Mouse (Mus musculus) T-helper 1 cell (primary cell): ENCODE measurements around the gene Nsmce4a.

Source experiments
- in situ Hi-C: fragments of 300-600 bp; cut with MboI, MseI; formaldehyde crosslinking; loops from one replicate; pipeline ENCODE4 v1.15.1; 2025; ENCODE audit warnings: high pct_unique_total_duplicates

The Nsmce4a gene

GRCm38 (mm10) chr7:130578066-130578465, 5.1 kb upstream of the Nsmce4a start:
- in situ Hi-C loops: no loop called here

- in situ Hi-C loops: no loop called here
Observed at GRCm38 (mm10) chr7:130577388-130578003, 4.6 kb upstream of the Nsmce4a start, which contains the start of gene Tacc2. TSS of gene Tacc2 (plus strand) at chr7:130577438.

GRCm38 (mm10) chr7:130576981-130577380, 4.1 kb upstream of the Nsmce4a start:
- in situ Hi-C loops: no loop called here

DNA sequence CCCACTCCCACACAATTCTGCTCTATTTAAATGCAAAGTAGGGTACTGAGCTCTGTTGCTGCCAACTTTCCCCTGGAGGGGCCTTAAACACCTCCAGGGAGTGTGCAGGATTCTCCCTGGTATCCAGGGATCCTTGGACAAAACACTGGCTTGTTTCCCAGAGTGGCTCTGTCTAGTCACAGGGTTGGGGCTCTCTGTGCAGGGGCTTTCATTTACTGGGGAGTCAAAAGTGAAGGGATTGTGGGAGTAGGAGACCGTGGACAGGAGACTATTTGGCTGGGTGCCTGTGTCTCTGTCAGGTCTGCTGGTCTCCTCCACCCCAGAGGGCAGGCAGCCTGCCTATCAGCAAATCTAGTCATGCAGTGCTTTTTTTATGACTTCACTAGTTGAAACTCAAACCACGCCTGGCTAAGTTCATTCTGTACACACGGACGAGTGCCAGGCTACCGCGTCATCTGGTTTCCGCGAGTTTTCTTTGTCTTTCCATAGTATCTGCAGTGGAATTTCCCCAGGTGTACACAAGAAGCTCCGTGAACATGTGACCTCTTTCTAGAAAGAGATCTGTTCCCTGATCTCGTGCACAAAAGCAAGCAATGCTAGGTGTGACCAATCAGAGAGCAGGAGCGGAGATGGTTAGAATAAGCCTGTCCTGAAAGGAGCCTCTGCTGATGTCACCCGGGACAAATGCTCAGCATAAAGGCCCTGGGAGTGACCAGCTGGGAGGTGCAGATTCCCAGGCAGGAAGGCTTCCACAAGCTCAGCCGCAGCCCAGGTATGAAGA, 1.5 kb upstream of the Nsmce4a start:
- in situ Hi-C loops: no loop called here

GRCm38 (mm10) chr7:130573746-130574145, 828 bp upstream of the Nsmce4a start:
- in situ Hi-C loops: no loop called here

DNA sequence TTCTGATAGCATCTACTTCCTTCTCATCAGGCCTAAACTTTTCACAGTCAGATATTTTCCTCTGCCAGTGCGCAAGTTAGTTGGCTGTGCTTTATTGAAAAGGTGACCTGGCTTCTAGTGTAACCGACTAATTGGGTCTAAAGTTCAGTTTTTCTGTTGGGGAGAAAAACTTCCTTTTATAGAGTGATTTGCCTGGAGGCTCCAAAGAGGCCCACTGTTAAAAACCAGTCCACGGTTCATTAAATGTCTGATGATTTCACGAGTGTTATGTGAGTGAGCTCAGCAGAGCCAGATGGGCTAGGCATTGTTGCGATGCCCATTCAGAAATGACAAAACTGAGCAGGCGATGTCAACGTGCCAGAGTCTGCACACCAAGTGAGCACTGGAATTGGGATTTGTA, 2.4 kb downstream of the Nsmce4a start:
- in situ Hi-C loops: no loop called here

GRCm38 (mm10) chr7:130568783-130569436, 4.0 kb downstream of the Nsmce4a start:
- in situ Hi-C loops: no loop called here

DNA sequence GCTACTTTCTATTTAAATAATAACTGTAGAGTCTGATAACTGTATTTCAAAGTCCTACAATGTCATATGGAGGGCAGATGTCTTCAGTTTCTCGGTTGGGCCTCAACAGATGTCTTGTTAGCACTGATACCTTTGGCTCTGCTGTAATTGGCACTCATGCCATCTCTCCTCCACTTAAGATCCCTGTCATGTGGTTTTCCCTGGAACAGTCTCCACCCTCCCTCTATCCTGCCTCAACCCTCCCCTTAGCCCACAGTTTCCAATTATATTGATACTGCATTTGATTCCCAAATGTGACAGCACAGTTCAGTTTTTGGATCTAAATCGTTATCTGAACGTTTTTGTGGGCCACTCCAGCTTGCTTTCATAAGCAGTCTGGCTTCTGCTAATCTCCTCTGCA, 8.3 kb downstream of the Nsmce4a start:
- in situ Hi-C loops: no loop called here

DNA sequence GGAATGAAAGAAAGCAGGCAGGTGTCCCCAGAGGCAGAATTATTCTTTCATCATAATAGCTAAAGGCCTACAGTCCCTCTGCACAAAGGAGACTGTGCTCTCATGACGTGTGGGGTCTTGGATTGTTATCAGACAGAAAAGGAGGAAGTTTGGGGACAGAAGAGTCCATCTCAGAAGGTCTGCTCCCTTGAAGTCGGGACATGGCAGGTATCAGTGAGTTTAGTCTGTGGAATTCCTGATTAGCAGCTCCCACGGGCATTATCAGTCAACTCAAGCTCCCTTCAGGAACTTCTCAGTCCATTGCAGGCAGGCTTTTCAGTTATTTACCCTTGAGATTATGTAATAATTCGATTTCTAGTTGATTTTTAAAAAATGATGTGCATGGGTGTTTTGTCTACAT, 9.0 kb downstream of the Nsmce4a start:
- in situ Hi-C loops: no loop called here

DNA sequence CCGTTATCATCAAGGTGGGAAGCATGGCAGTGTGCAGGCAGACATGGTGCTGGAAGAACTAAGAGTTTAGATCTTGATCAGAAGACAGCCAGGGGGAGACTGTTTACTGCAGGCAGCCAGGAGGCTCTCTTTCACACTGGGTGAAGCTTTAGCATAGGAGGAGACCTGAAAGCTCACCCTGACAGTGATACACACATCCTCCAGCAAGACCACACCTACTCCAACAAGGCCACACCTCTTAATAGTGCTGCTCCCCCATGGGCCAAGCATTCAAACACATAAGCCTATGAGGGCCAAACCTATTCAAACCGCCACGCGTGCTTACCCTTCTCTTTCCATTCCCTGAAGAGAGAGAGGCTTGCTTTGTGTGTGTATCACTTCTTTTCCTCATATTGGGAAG, 9.6 kb downstream of the Nsmce4a start:
- in situ Hi-C loops: no loop called here

DNA sequence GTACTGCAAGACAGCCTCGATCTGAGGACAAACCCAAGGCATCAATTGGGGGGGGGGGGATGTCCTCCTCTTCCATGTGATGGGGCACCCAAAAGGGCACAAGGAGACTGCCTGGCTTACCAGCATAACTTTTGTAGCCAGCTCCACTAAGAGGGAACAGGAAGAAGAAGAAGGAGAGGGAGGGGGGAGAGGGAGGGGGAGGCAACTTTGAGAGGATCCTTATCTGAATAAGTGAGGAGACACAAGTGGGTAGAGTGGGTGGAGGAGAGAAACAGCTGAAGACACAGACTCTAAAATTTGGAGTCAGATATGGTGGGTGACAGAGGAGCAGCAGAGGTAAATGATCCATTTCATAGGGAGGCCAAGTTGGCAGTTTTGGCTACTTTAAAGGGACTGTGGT, 12.0 kb downstream of the Nsmce4a start:
- in situ Hi-C loops: no loop called here

- in situ Hi-C loops: no loop called here
Observed at GRCm38 (mm10) chr7:130558592-130558991, 14.3 kb downstream of the Nsmce4a start.

- in situ Hi-C loops: no loop called here
Observed at GRCm38 (mm10) chr7:130555597-130555996, 17.3 kb downstream of the Nsmce4a start.

DNA sequence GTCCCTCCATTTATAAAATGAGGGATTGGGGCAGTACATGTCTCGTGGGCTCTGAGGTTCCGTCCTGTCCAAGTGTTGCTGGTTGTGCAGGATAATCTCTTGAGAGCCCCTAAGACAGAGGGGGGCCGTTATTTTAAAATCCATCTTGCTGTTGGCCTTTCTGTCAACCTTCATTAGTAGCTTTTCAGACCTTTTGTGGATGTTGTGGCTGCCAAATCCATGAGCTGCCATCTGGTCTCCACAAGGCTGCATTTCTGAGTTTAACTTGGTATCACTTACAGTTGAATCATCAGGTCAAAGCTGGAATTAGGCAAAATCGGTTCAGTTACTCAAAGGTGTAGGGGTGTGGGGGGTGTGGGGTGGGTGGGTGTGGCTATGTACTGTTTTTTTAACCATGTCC, 19.6 kb downstream of the Nsmce4a start:
- in situ Hi-C loops: no loop called here

GRCm38 (mm10) chr7:130552780-130553179, 20.1 kb downstream of the Nsmce4a start:
- in situ Hi-C loops: no loop called here

- in situ Hi-C loops: no loop called here
Observed at GRCm38 (mm10) chr7:130547635-130548175, 25.2 kb downstream of the Nsmce4a start.

GRCm38 (mm10) chr7:130546791-130547484, 26.0 kb downstream of the Nsmce4a start:
- in situ Hi-C loops: no loop called here

DNA sequence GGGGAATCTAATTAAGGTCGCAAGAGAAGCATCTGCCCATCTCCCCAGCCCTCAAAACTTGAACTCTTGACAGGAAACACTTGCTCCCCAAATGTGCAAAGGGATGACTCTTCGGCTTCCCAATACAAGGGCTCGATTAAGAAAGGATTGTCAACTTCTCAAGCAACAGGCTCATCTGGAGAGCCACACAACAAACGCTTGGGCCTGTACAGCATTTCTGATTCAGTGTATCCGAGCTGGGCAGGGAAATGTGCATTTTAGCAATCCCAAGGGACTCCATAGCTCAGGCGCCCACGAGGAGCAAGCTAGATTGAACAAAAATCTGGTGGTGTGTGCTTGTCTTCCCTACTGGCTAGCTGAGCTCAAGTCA, 26.5 kb downstream of the Nsmce4a start:
- in situ Hi-C loops: no loop called here

GRCm38 (mm10) chr7:130545893-130546292, 27.0 kb downstream of the Nsmce4a start:
- in situ Hi-C loops: no loop called here

GRCm38 (mm10) chr7:130545401-130545800, 27.5 kb downstream of the Nsmce4a start:
- in situ Hi-C loops: no loop called here

- in situ Hi-C loops: no loop called here
Observed at GRCm38 (mm10) chr7:130543181-130543580, 29.7 kb downstream of the Nsmce4a start.

DNA sequence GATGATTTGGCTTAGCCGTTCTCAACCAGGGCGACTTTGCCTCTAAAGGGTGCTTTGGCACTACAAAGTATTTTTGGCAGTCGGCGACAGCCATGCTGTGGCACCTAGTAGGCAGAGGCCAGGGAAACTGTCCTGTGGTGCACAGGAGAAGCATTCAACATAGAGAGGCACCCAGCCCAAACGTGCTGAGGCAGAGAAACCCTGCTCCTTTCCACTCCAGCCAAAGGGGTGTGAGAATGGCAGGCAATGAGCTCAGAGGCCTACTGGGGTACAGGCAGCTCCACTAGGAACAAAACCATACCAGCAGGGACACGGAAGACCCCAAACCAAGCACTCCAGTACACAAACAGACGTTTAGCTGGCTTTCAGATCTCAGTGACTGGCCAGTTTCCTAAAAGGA, 32.7 kb downstream of the Nsmce4a start:
- in situ Hi-C loops: no loop called here
